Mouse (Mus musculus): ENCODE measurements around the gene Sva.

Sva gene

GRCm38 (mm10) chr6:42038094-42038493, at the start of gene Sva:
Gene Sva, plus strand, starts transcription at chr6:42038394.
- DNase-seq = no peak
